Mouse (Mus musculus) MEL (cell line): ENCODE data around the gene Notch2. TPM values are rescaled to one million over a fixed set of nuclear protein-coding genes. Genes with fewer than 3 reads are reported as not detected.

Source experiments
- DNase-seq: peaks from one replicate; pipeline ENCODE4 v3.0.0; 2011; ENCODE audit warnings: low read depth, low spot score
- H3K27ac ChIP-seq: 2 replicates; pipeline ENCODE4 v1.5.1; 2012; ENCODE audit warnings: low read depth, mild to moderate bottlenecking, control low read depth, low read length, moderate library complexity; ENCODE audit not compliant: control insufficient read depth
- H3K27me3 ChIP-seq, 2 experiments: fragments of 150-350 bp in 1 of 2; sonication (generic) in 1 of 2; 2 replicates each; pipeline ENCODE4 v1.6.1; 2012; ENCODE audit warnings: low read length in 2 of 2, mild to moderate bottlenecking in 2 of 2, improper control_type of control experiment in 1 of 2, moderate library complexity in 1 of 2; ENCODE audit not compliant: insufficient read depth in 2 of 2, control insufficient read depth in 1 of 2
- H3K36me3 ChIP-seq, 2 experiments: 2 replicates each; pipeline ENCODE4 v1.6.1; 2012 to 2014; ENCODE audit warnings: low read length in 2 of 2, improper control_type of control experiment in 1 of 2, inconsistent platforms in 1 of 2, mild to moderate bottlenecking in 1 of 2; ENCODE audit not compliant: insufficient read depth in 2 of 2, control insufficient read depth in 1 of 2
- H3K4me1 ChIP-seq, 2 experiments: fragments of 150-350 bp in 1 of 2; sonication (generic) in 1 of 2; 2 replicates each; pipeline ENCODE4 v1.6.1; 2012; ENCODE audit warnings: low read length in 2 of 2, improper control_type of control experiment in 1 of 2, mild to moderate bottlenecking in 1 of 2; ENCODE audit not compliant: insufficient read depth in 2 of 2, control insufficient read depth in 1 of 2
- H3K4me3 ChIP-seq, 2 experiments: fragments of 150-350 bp in 1 of 2; sonication (generic) in 1 of 2; 2 replicates each; pipeline ENCODE4 v1.5.1; 2012; ENCODE audit warnings: low read depth in 2 of 2, low read length in 2 of 2, mild to moderate bottlenecking in 2 of 2, moderate library complexity in 2 of 2, control low read depth in 1 of 2, improper control_type of control experiment in 1 of 2; ENCODE audit not compliant: control insufficient read depth in 1 of 2, insufficient read depth in 1 of 2
- H3K79me2 ChIP-seq: 2 replicates; pipeline ENCODE4 v1.6.1; 2012; ENCODE audit warnings: mild to moderate bottlenecking, low read length, moderate library complexity; ENCODE audit not compliant: control insufficient read depth, poor library complexity, insufficient read depth
- H3K9ac ChIP-seq: 2 replicates; pipeline ENCODE4 v1.6.1; 2012; ENCODE audit warnings: low read depth, mild to moderate bottlenecking, control low read depth, low read length, moderate library complexity; ENCODE audit not compliant: control insufficient read depth, poor library complexity, severe bottlenecking
- H3K9me3 ChIP-seq: fragments of 150-350 bp; sonication (generic); replicated peaks from 2 replicates; pipeline ENCODE4 v1.6.1; 2012; ENCODE audit warnings: mild to moderate bottlenecking, low read length, improper control_type of control experiment, moderate library complexity; ENCODE audit not compliant: insufficient read depth
- BHLHE40 ChIP-seq: IDR thresholded peaks from 2 replicates; pipeline ENCODE4 v1.6.1; 2012; ENCODE audit warnings: low read depth, mild to moderate bottlenecking, inconsistent platforms, low read length, improper control_type of control experiment, borderline replicate concordance
- CHD2 ChIP-seq: IDR thresholded peaks from 2 replicates; pipeline ENCODE4 v1.6.1; 2011; ENCODE audit warnings: low read length, improper control_type of control experiment
- CTCF ChIP-seq, 3 experiments: IDR thresholded peaks in 2 of 3; conservative IDR thresholded peaks in 1 of 3; 2 replicates each; pipeline ENCODE4 v1.5.1; 2011 to 2012; ENCODE audit warnings: low read length in 3 of 3, low read depth in 2 of 3, mild to moderate bottlenecking in 2 of 3, improper control_type of control experiment in 1 of 3, inconsistent platforms in 1 of 3, mixed read lengths in 1 of 3, moderate library complexity in 1 of 3; ENCODE audit not compliant: control insufficient read depth in 1 of 3, insufficient read depth in 1 of 3, poor library complexity in 1 of 3, severe bottlenecking in 1 of 3
- E2F4 ChIP-seq: IDR thresholded peaks from 2 replicates; pipeline ENCODE4 v1.6.1; 2011; ENCODE audit warnings: low read depth, low read length, improper control_type of control experiment, borderline replicate concordance
- ELF1 ChIP-seq: IDR thresholded peaks from 2 replicates; pipeline ENCODE4 v1.6.1; 2014; ENCODE audit warnings: low read depth, mild to moderate bottlenecking, inconsistent platforms, low read length, improper control_type of control experiment, moderate library complexity
- EP300 ChIP-seq, 2 experiments: IDR thresholded peaks; 2 replicates each; pipeline ENCODE4 v1.6.1; 2011; ENCODE audit warnings: improper control_type of control experiment in 2 of 2, low read length in 2 of 2, low read depth in 1 of 2, mild to moderate bottlenecking in 1 of 2
- ETS1 ChIP-seq: IDR thresholded peaks from 2 replicates; pipeline ENCODE4 v1.6.1; 2012; ENCODE audit warnings: low read depth, mild to moderate bottlenecking, inconsistent platforms, low read length, improper control_type of control experiment, moderate library complexity
- GABPA ChIP-seq: IDR thresholded peaks from 2 replicates; pipeline ENCODE4 v1.6.1; 2012; ENCODE audit warnings: low read depth, mild to moderate bottlenecking, inconsistent platforms, low read length, improper control_type of control experiment, moderate library complexity
- GATA1 ChIP-seq: IDR thresholded peaks from 2 replicates; pipeline ENCODE4 v1.6.1; 2011; ENCODE audit warnings: low read depth, low read length, improper control_type of control experiment
- JUND ChIP-seq: IDR thresholded peaks from 2 replicates; pipeline ENCODE4 v1.6.1; 2011; ENCODE audit warnings: low read depth, mild to moderate bottlenecking, improper control_type of control experiment, low read length
- KAT2A ChIP-seq: conservative IDR thresholded peaks from 2 replicates; pipeline ENCODE4 v1.6.1; 2012; ENCODE audit warnings: low read depth, low read length, improper control_type of control experiment, inconsistent platforms
- MAFK ChIP-seq: IDR thresholded peaks from 2 replicates; pipeline ENCODE4 v1.6.1; 2011; ENCODE audit warnings: low read depth, mild to moderate bottlenecking, low read length, improper control_type of control experiment, borderline replicate concordance
- MAX ChIP-seq: IDR thresholded peaks from 2 replicates; pipeline ENCODE4 v1.6.1; 2011; ENCODE audit warnings: low read length, improper control_type of control experiment
- MEF2A ChIP-seq: IDR thresholded peaks from 2 replicates; pipeline ENCODE4 v1.6.1; 2014; ENCODE audit warnings: low read depth, mild to moderate bottlenecking, inconsistent platforms, low read length, improper control_type of control experiment; ENCODE audit not compliant: poor library complexity, insufficient replicate concordance, severe bottlenecking; ENCODE audit errors: extremely low read depth
- MXI1 ChIP-seq: IDR thresholded peaks from 2 replicates; pipeline ENCODE4 v1.6.1; 2011; ENCODE audit warnings: mild to moderate bottlenecking, low read depth, low read length, improper control_type of control experiment
- MYB ChIP-seq: IDR thresholded peaks from 2 replicates; pipeline ENCODE4 v1.6.1; 2011; ENCODE audit warnings: mild to moderate bottlenecking, low read depth, low read length, improper control_type of control experiment
- NELFE ChIP-seq: IDR thresholded peaks from 2 replicates; pipeline ENCODE4 v1.6.1; 2011; ENCODE audit warnings: low read depth, low read length, improper control_type of control experiment
- NRF1 ChIP-seq: IDR thresholded peaks from 2 replicates; pipeline ENCODE4 v1.6.1; 2014; ENCODE audit warnings: low read depth, mild to moderate bottlenecking, inconsistent platforms, low read length, improper control_type of control experiment, moderate library complexity; ENCODE audit not compliant: poor library complexity, insufficient read depth, severe bottlenecking
- POLR2A ChIP-seq, 2 experiments: IDR thresholded peaks; 2 replicates each; pipeline ENCODE4 v1.6.1; 2011 to 2012; ENCODE audit warnings: low read length in 2 of 2, mild to moderate bottlenecking in 2 of 2, control low read depth in 1 of 2, improper control_type of control experiment in 1 of 2, low read depth in 1 of 2, moderate library complexity in 1 of 2; ENCODE audit not compliant: control insufficient read depth in 1 of 2, insufficient read depth in 1 of 2, poor library complexity in 1 of 2
- POLR2AphosphoS2 ChIP-seq: IDR thresholded peaks from 2 replicates; pipeline ENCODE4 v1.6.1; 2011; ENCODE audit warnings: low read length, improper control_type of control experiment
- RAD21 ChIP-seq: IDR thresholded peaks from 2 replicates; pipeline ENCODE4 v1.6.1; 2011; ENCODE audit warnings: mild to moderate bottlenecking, low read depth, low read length, improper control_type of control experiment
- RCOR1 ChIP-seq: IDR thresholded peaks from 2 replicates; pipeline ENCODE4 v1.6.1; 2012; ENCODE audit warnings: low read depth, mild to moderate bottlenecking, inconsistent platforms, low read length, improper control_type of control experiment
- SIN3A ChIP-seq: IDR thresholded peaks from 2 replicates; pipeline ENCODE4 v1.6.1; 2012; ENCODE audit warnings: low read length, improper control_type of control experiment, inconsistent platforms
- SMC3 ChIP-seq: IDR thresholded peaks from 2 replicates; pipeline ENCODE4 v1.6.1; 2011; ENCODE audit warnings: low read depth, low read length, improper control_type of control experiment
- TCF12 ChIP-seq: IDR thresholded peaks from 2 replicates; pipeline ENCODE4 v1.6.1; 2014; ENCODE audit warnings: low read depth, mild to moderate bottlenecking, inconsistent platforms, low read length, improper control_type of control experiment, moderate library complexity
- UBTF ChIP-seq: IDR thresholded peaks from 2 replicates; pipeline ENCODE4 v1.6.1; 2012; ENCODE audit warnings: low read depth, mild to moderate bottlenecking, inconsistent platforms, low read length, improper control_type of control experiment, moderate library complexity, borderline replicate concordance; ENCODE audit not compliant: insufficient read depth
- USF1 ChIP-seq: IDR thresholded peaks from 2 replicates; pipeline ENCODE4 v1.6.1; 2014; ENCODE audit warnings: low read depth, mild to moderate bottlenecking, inconsistent platforms, low read length, improper control_type of control experiment, moderate library complexity
- USF2 ChIP-seq, 2 experiments: IDR thresholded peaks; 2 replicates each; pipeline ENCODE4 v1.6.1; 2011 to 2012; ENCODE audit warnings: improper control_type of control experiment in 2 of 2, low read length in 2 of 2, borderline replicate concordance in 1 of 2, inconsistent platforms in 1 of 2, low read depth in 1 of 2, mild to moderate bottlenecking in 1 of 2; ENCODE audit not compliant: insufficient read depth in 1 of 2
- ZMIZ1 ChIP-seq: IDR thresholded peaks from 2 replicates; pipeline ENCODE4 v1.6.1; 2012; ENCODE audit warnings: low read depth, mild to moderate bottlenecking, inconsistent platforms, low read length, improper control_type of control experiment, moderate library complexity
- ZNF384 ChIP-seq: IDR thresholded peaks from 2 replicates; pipeline ENCODE4 v1.6.1; 2012; ENCODE audit warnings: low read depth, mild to moderate bottlenecking, inconsistent platforms, low read length, improper control_type of control experiment
- polyA plus RNA-seq, 2 experiments: library from polyadenylated mRNA; stranded (reverse) in 1 of 2; unstranded in 1 of 2; fragments of >175 nt in 1 of 2; fragments of >200 nt in 1 of 2; gene quantifications; 2 replicates each; pipeline versions ENCODE4 v1.2.1 to v1.2.4; 2012; ENCODE audit warnings: low replicate concordance in 2 of 2, low read depth in 1 of 2; ENCODE audit not compliant: insufficient read length in 2 of 2, insufficient read depth in 1 of 2, missing spikeins in 1 of 2
- total RNA-seq: library from RNA; depleted of rRNA; stranded (reverse); fragments of 300-350 nt; gene quantifications from 2 replicates; pipeline ENCODE4 v1.2.3, GENCODE M21; 2012

Gene Notch2
- total and polyA plus RNA-seq, 3 experiments = 16.2 to 36.6 (median 16.6) TPM

DNA sequence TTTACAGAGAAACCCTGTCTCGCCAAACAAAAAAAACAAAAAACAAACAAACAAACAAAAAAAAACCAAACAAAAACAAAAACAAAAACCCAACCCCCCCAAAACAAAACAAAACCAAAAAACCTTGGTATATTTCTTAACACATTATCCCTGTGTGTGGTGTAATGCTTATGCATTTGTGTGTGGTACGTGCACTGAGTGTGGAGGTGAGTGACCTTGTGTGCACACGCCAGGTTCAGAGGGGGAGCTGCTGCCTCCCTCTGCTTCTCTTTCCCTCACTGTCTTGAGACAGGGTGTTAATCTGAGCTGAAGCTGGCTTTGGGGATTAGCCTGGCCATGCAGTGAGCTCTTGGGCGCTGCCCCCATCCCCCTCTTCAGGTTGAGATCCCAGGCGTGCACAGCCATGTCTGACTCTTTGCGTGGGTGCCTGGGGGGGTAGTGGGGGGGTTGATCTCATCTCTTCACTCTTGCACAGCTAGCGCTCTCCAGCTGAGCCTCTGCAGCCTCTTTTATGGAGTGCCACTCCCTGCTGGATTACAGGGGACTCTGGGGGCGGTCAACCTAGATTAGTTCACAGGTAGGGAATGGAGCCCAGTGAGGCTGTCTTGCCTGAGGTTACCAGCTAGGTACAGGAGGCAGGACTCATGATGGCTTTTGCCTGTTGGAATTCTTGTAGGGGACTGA is 32.3 kb downstream of the Notch2 start:
- peaks cover 7 to 15% of the 10 kb centered on the region in 2 experiments for H3K4me1 ChIP-seq
- 0 out of 2 replicates have a peak overlapping the region, but pooled peaks have one; percentile 18 for H3K27ac ChIP-seq
- no peak overlapping the region for H3K9ac ChIP-seq
- H3K27me3 ChIP-seq = no peaks in the 10 kb centered on the region
- TF ChIP-seq SMC3 (no peak), CHD2 (no peak), GATA1 (no peak), UBTF (no peak), MAFK (no peak)
- no peaks in the 10 kb centered on the region for H3K9me3 ChIP-seq
- H3K79me2 ChIP-seq = peaks cover 31% of the 10 kb centered on the region
- no peak overlapping the region for H3K4me3 ChIP-seq
- H3K36me3 ChIP-seq = peaks cover 0 to 11% of the 10 kb centered on the region in 2 experiments; a peak in 2 of 4 replicates
- DNase-seq = no peak

DNA sequence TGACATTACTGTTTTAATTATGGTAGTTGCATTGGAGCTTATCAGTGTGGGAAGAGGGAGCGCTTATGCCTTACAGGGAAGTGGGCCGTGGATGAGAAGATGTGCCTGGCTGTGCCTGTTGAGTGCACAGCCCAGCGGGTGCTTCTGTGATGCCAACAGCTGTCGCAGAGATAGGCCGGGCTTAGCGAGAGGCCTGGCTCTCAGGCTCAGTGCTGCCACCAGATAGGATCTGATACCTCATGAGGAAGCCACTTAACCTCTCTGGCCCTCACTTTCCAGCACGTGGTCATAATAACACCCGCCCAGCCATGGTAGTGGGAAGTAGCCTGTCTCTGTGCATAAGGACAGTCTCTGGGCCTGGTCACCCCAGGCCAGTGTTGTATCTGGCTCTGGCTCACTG is 33.0 kb downstream of the Notch2 start:
- no peaks in the 10 kb centered on the region for H3K9me3 ChIP-seq
- H3K4me3 ChIP-seq = no peak overlapping the region
- TF ChIP-seq ZMIZ1 (no peak), CTCF (IDR thresholded peaks at IDR 0.05 in 2 of 3, conservative IDR thresholded peaks at IDR 0.05 in 1 of 3; ENCODE audit: control insufficient read depth in 1 of 3, insufficient read depth in 1 of 3, low read depth in 2 of 3, low read length in 3 of 3, poor library complexity in 1 of 3, severe bottlenecking in 1 of 3) (no peak), ETS1 (peak; percentile 72), USF2 (IDR thresholded peaks at IDR 0.05; ENCODE audit: borderline replicate concordance in 1 of 2, insufficient read depth in 1 of 2, low read depth in 1 of 2, low read length in 2 of 2) (0 out of 4 replicates have a peak, but pooled peaks of 1 of the 2 experiments have one; percentile 37), SMC3 (no peak), NRF1 (no peak), POLR2AphosphoS2 (no peak), MEF2A (no peak), EP300 (IDR thresholded peaks at IDR 0.05; ENCODE audit: low read depth in 1 of 2, low read length in 2 of 2) (no peak; a peak in 2 of 4 replicates), CHD2 (no peak), UBTF (no peak), ELF1 (0 out of 2 replicates have a peak, but pooled peaks have one; percentile 17), E2F4 (no peak), USF1 (peak; percentile 86), RAD21 (no peak), GABPA (no peak), MXI1 (peak; percentile 64; the same call in 1 of the 2 replicates), MYB (no peak), GATA1 (peak; percentile 49), NELFE (no peak), KAT2A (no peak), JUND (no peak), POLR2A (IDR thresholded peaks at IDR 0.05; ENCODE audit: control insufficient read depth in 1 of 2, insufficient read depth in 1 of 2, low read depth in 1 of 2, low read length in 2 of 2, poor library complexity in 1 of 2) (no peak), BHLHE40 (0 out of 2 replicates have a peak, but pooled peaks have one; percentile 17), SIN3A (peak; percentile 52; the same call in 1 of the 2 replicates), RCOR1 (no peak), TCF12 (0 out of 2 replicates have a peak, but pooled peaks have one; percentile 42), MAX (peak; percentile 90), ZNF384 (no peak)

More for the DNA sequence above, 33.0 kb downstream of the Notch2 start:
- H3K36me3 ChIP-seq = peaks cover 0 to 11% of the 10 kb centered on the region in 2 experiments; a peak in 2 of 4 replicates
- no peak overlapping the region for H3K27ac ChIP-seq
- peak; percentile 67 for DNase-seq
- H3K4me1 ChIP-seq = peaks cover 7 to 15% of the 10 kb centered on the region in 2 experiments
- no peaks in the 10 kb centered on the region for H3K27me3 ChIP-seq
- no peak overlapping the region for H3K9ac ChIP-seq
- peaks cover 30% of the 10 kb centered on the region for H3K79me2 ChIP-seq
